Mouse (Mus musculus) heart, postnatal 25 days (tissue): Measurements from ENCODE around the gene 9530002B09Rik. TPM values are rescaled to one million over a fixed set of nuclear protein-coding genes. Genes with fewer than 3 reads are reported as not detected.

Experiments
- DNase-seq: peaks from one replicate; pipeline ENCODE4 v3.0.0; 2022; ENCODE audit warnings: low spot score
- intact Hi-C: fragments of 180-260 bp; cut with DNase I; formaldehyde crosslinking; loops from one replicate; pipeline ENCODE4 v1.15.1; 2025
- total RNA-seq, 2 experiments: library from RNA; stranded (reverse); gene quantifications; 2 replicates each; pipeline ENCODE4 v1.2.3; 2021

Gene 9530002B09Rik
- not detected for total RNA-seq

DNA sequence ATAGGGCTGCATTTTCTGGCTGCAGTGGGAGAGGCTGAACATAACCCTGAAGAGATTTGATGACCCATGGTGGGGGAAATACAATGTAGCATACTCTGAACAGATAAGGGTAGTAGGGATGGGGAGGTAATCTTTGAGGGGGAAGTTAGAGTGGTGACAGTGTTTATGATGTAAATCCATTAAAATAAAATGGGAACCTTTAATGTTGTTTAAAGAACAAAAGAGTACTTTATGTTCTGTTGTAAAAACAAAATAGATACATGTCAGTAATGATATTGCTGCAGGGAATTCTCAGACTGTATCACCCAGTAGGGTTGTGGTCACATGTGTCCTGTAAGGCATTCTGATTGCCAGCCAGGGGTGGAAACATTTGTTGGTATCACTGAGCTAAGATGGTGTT, at the start of gene 9530002B09Rik:
Gene 9530002B09Rik (plus strand): TSS at position 301 of the 400 bp plus-strand sequence.
- DNase-seq = no peak
- intact Hi-C loops = no loop called here

Other genes starting within 250 kb of the 9530002B09Rik start
- gene Ppt1, start 147.0 kb downstream of the 9530002B09Rik start, total RNA-seq = 10 to 100 TPM; 35.1 to 38.7 TPM
- 10 to 100 TPM; 52.6 to 54.5 TPM for gene Cap1, start 196.8 kb downstream of the 9530002B09Rik start, total RNA-seq